Mouse (Mus musculus) G1E (cell line): ENCODE data around the gene Rnf121. TPM values are rescaled to one million over a fixed set of nuclear protein-coding genes. Genes with fewer than 3 reads are reported as not detected.
A peak's percentile ranks its signal among the peaks of the same experiment; 100 is the strongest.

ENCODE experiments used
- ATAC-seq: 2 replicates; pipeline ENCODE4 v1.8.0; 2016; ENCODE audit warnings: mild to moderate bottlenecking; ENCODE audit not compliant: insufficient number of reproducible peaks, poor library complexity, low FRiP score, severe bottlenecking; ENCODE audit errors: extremely low read depth
- DNase-seq: peaks from one replicate; pipeline ENCODE4 v3.0.0; 2012; ENCODE audit warnings: low spot score
- H3K27me3 ChIP-seq: 2 replicates; pipeline ENCODE4 v1.6.1; 2012; ENCODE audit warnings: mild to moderate bottlenecking, low read length, inconsistent platforms; ENCODE audit not compliant: insufficient read depth
- H3K36me3 ChIP-seq: replicated peaks from 2 replicates; pipeline ENCODE3; 2012; ENCODE audit warnings: mild to moderate bottlenecking, inconsistent platforms
- H3K4me1 ChIP-seq: 2 replicates; pipeline ENCODE4 v1.6.1; 2012; ENCODE audit warnings: low read depth, low read length, inconsistent platforms, mixed read lengths; ENCODE audit not compliant: insufficient read depth
- H3K4me3 ChIP-seq: 2 replicates; pipeline ENCODE4 v1.5.1; 2012; ENCODE audit warnings: low read depth, mild to moderate bottlenecking, inconsistent platforms, low read length, moderate library complexity, mixed read lengths
- H3K9me3 ChIP-seq: replicated peaks from 2 replicates; pipeline ENCODE4 v1.6.1; 2012; ENCODE audit warnings: inconsistent platforms
- CTCF ChIP-seq: IDR thresholded peaks from 2 replicates; pipeline ENCODE4 v1.5.1; 2012; ENCODE audit warnings: low read depth, low read length, inconsistent platforms, mixed read lengths
- GATA1 ChIP-seq: IDR thresholded peaks from 2 replicates; pipeline ENCODE4 v1.6.1; 2012; ENCODE audit warnings: borderline replicate concordance, low read length, inconsistent platforms, mixed read lengths
- GATA2 ChIP-seq: IDR thresholded peaks from 2 replicates; pipeline ENCODE4 v1.6.1; 2012; ENCODE audit warnings: low read depth, low read length, inconsistent platforms, borderline replicate concordance
- POLR2AphosphoS5 ChIP-seq: IDR thresholded peaks from 2 replicates; pipeline ENCODE4 v1.6.1; 2012; ENCODE audit warnings: low read depth, low read length, inconsistent platforms; ENCODE audit not compliant: insufficient replicate concordance
- TAL1 ChIP-seq: conservative IDR thresholded peaks from 2 replicates; pipeline ENCODE4 v1.6.1; 2012; ENCODE audit warnings: low read depth, low read length, inconsistent platforms, mixed read lengths
- polyA plus RNA-seq: library from polyadenylated mRNA; stranded (reverse); fragments of >175 nt; gene quantifications from 2 replicates; pipeline ENCODE4 v1.2.3, GENCODE M21; 2012
- total RNA-seq, 2 experiments: library from RNA; stranded (forward) in 1 of 2; stranded (reverse) in 1 of 2; fragments of 200-1000 nt in 1 of 2; fragments of >200 nt in 1 of 2; fragmentation: Nextera tagmentation in 1 of 2; gene quantifications; 2 replicates each; pipeline ENCODE4 v1.2.3; 2014 to 2017

Rnf121 gene
- total and polyA plus RNA-seq, 3 experiments, result 2.7 to 11.4 (median 8.6) TPM

GRCm38 (mm10) chr7:102087336-102087735 lies 22.1 kb upstream of the Rnf121 start:
- Histone ChIP-seq H3K9me3 (no peaks in the 10 kb centered on the region), H3K4me3 (no peak overlapping the region), H3K27me3 (peaks cover 14% of the 10 kb centered on the region), H3K36me3 (peaks cover 33% of the 10 kb centered on the region), H3K4me1 (no peaks in the 10 kb centered on the region)
- ATAC-seq, result no peak
- TF ChIP-seq POLR2AphosphoS5 (no peak), CTCF (no peak), GATA1 (no peak), TAL1 (no peak), GATA2 (no peak)
- DNase-seq, result no peak

GRCm38 (mm10) chr7:102084041-102084696 lies 18.9 kb upstream of the Rnf121 start:
- Histone ChIP-seq H3K27me3 (peaks cover 3% of the 10 kb centered on the region; the same call in 1 of the 2 replicates), H3K4me3 (no peak overlapping the region), H3K36me3 (peaks cover 63% of the 10 kb centered on the region), H3K4me1 (no peaks in the 10 kb centered on the region), H3K9me3 (no peaks in the 10 kb centered on the region)
- DNase-seq (no peak), ATAC-seq (no peak)
- TF ChIP-seq GATA2, result no peak
- TF ChIP-seq TAL1, result no peak
- no peak for TF ChIP-seq CTCF
- no peak for TF ChIP-seq GATA1
- no peak for TF ChIP-seq POLR2AphosphoS5

GRCm38 (mm10) chr7:102082816-102083215 lies 17.5 kb upstream of the Rnf121 start, which contains the start of gene Trpc2:
Gene Trpc2 (plus strand): TSS chr7:102083116.
- no peak for ATAC-seq
- DNase-seq, result no peak
- H3K4me3 ChIP-seq, result no peak within 1 kb of the TSS
- no peak for TF ChIP-seq CTCF
- no peak for TF ChIP-seq POLR2AphosphoS5
- TF ChIP-seq GATA1, result no peak
- TF ChIP-seq GATA2, result no peak
- H3K27me3 ChIP-seq, result no peaks in the 10 kb centered on the region; the same call in 1 of the 2 replicates
- peaks cover 77% of the 10 kb centered on the region for H3K36me3 ChIP-seq
- no peaks in the 10 kb centered on the region for H3K9me3 ChIP-seq
- no peaks in the 10 kb centered on the region for H3K4me1 ChIP-seq

GRCm38 (mm10) chr7:102081784-102082183 lies 16.5 kb upstream of the Rnf121 start:
- DNase-seq, result no peak
- no peak for TF ChIP-seq TAL1
- H3K36me3 ChIP-seq, result peaks cover 87% of the 10 kb centered on the region
- H3K27me3 ChIP-seq, result no peaks in the 10 kb centered on the region; the same call in 1 of the 2 replicates
- no peak for ATAC-seq
- H3K4me3 ChIP-seq, result no peak overlapping the region
- H3K9me3 ChIP-seq, result no peaks in the 10 kb centered on the region
- peaks cover 2% of the 10 kb centered on the region; the same call in 1 of the 2 replicates for H3K4me1 ChIP-seq

- H3K9me3 ChIP-seq, result no peaks in the 10 kb centered on the region
- H3K36me3 ChIP-seq, result peaks cover 96% of the 10 kb centered on the region
- ATAC-seq (no peak), DNase-seq (no peak)
- H3K4me1 ChIP-seq, result peaks cover 2% of the 10 kb centered on the region; the same call in 1 of the 2 replicates
- TF ChIP-seq CTCF (no peak), POLR2AphosphoS5 (no peak), GATA2 (no peak), TAL1 (no peak), GATA1 (no peak)
- H3K27me3 ChIP-seq, result no peaks in the 10 kb centered on the region
- no peak overlapping the region for H3K4me3 ChIP-seq
These were observed 15.0 kb upstream of the Rnf121 start for GRCm38 (mm10) chr7:102080311-102080710.

- H3K4me1 ChIP-seq, result peaks cover 2% of the 10 kb centered on the region; the same call in 1 of the 2 replicates
- no peaks in the 10 kb centered on the region for H3K27me3 ChIP-seq
- ATAC-seq (no peak), DNase-seq (no peak)
- TF ChIP-seq CTCF, result peak; percentile 29; the same call in 1 of the 2 replicates
- TF ChIP-seq GATA1, result no peak
- no peaks in the 10 kb centered on the region for H3K9me3 ChIP-seq
- no peak overlapping the region for H3K4me3 ChIP-seq
- peaks cover 93% of the 10 kb centered on the region for H3K36me3 ChIP-seq
These were observed 13.2 kb upstream of the Rnf121 start for GRCm38 (mm10) chr7:102078517-102078916.
